Mouse (Mus musculus): Measurements from ENCODE around the gene Rdh13. TPM values are rescaled to one million over a fixed set of nuclear protein-coding genes. Genes with fewer than 3 reads are reported as not detected.

The Rdh13 gene
- 29.2 and 32.1 TPM in 2 replicates for polyA plus RNA-seq (2015; fragmentation: Nextera tagmentation; extraction: Ambion mirVana)

DNA sequence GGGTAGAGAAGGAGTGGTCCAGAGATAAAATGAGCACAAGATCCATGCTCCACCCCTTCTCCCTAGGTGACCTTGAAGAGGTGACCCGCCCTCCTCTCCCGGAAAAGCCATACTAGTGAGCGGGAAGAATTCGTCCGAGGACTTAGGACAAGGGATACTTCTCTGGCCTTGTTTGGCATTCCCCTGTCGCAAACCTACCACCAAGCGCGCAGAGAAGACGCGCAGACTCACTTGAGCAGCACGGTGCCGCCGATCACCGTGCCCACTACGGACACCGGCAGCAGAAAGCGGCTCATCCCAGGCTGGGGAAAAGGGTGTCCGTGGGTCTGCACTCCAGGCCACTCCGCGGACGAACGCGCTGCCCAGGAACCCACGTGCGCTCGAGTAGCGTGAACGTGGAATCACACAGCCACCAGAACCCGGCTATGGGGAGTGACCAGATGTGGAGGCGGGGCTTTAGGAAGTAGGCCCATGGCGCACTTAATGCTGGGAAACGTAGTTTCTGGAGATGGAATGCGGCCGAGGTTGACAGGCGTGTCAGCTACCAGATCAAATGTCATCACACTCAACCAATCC, at the start of gene Rdh13:
Gene Rdh13 (minus strand): TSS at position 434 of the 576 bp plus-strand sequence.
- Histone ChIP-seq H3K4me1 (peaks cover 7% of the 10 kb centered on the region; the same call in 1 of the 2 replicates), H3K27me3 (no peaks in the 10 kb centered on the region), H3K27ac (peak within 1 kb of the TSS; percentile 58), H3K9me3 (no peaks in the 10 kb centered on the region), H3K9ac (peak within 1 kb of the TSS; percentile 80), H3K4me2 (replicated peaks) (peak within 1 kb of the TSS; percentile 73), H3K36me3 (peaks cover 39% of the 10 kb centered on the region), H3K4me3 (peak within 1 kb of the TSS; percentile 80)
- WGBS, result under 1% methylated on average over 35 of the region's 35 CpGs
- peak; percentile 97 for ATAC-seq (ENCODE audit: low FRiP score, low read depth)

DNA sequence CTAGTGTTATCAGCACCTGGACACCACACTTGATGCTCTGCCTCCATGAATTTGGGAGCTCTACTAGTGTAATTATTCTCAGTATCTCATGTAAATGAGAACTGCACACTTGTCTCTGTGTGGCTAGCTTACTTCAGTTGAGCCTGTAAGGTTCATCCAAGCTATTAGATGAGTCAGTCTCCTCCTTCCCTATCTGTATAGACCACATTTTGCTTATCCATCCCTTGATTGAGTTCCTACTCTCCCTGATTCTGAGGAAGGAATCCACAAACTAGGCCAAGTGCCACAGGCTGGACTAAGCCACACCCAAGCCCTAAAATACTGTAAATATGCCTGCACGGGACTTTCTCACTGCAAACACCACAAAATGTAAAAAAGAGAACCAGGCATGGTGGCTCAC, 48.5 kb upstream of the Rdh13 start:
- WGBS, result 68% methylated on average over 1 of the region's 1 CpGs
- H3K36me3 ChIP-seq, result peaks cover 75% of the 10 kb centered on the region
- no peak overlapping the region for H3K27ac ChIP-seq
- no peak overlapping the region for H3K4me2 ChIP-seq (replicated peaks)
- no peak for ATAC-seq (ENCODE audit: low FRiP score, low read depth)
- no peak overlapping the region for H3K9ac ChIP-seq
- H3K27me3 ChIP-seq, result no peaks in the 10 kb centered on the region
- H3K4me1 ChIP-seq, result peaks cover 31% of the 10 kb centered on the region
- no peaks in the 10 kb centered on the region for H3K9me3 ChIP-seq
- H3K4me3 ChIP-seq, result no peak overlapping the region

DNA sequence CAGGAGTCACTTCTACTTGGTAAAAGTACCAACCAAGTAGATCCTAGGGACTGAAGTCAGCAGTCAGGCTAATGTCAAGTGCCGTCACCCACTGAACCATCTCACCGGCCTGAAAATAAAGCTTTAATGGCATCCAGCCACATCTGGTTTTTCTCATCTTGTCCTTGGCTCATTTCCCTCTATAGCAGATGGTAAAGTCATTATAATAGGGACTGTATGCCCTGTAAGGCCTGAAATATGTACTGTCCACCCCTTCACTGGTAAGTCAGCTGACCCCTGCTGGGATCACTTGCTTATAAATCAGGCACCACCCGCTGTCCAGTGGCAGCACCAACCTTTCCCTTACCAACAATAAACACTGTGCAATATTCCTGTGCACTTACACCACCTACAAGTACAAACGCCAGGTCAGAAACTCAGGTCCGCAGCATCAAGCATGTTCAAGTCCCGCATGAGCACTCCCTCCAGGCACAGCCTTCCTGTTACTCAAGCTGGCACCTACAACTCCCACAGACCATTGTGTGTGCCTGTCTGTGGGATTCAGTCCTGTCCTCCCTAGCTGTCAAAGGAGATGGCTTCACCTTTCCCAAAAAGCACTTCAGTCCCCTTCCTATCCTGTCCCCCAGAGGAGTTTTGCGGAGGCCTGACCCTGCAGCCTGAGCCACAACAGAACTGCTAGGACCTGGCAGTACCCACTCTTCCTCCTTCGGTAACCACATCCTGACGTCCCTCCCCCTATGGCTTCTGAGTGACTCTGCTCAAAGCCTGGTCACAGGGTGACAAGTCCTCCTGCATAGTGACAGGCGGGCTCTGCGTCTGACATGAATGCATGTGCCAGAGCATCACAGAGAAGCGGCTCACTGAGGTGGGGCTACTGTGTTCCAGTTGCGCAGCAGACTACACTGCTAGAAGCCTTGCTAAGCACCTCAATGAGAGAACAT, 47.1 kb upstream of the Rdh13 start:
- Histone ChIP-seq H3K4me2 (replicated peaks) (no peak overlapping the region), H3K4me3 (no peak overlapping the region), H3K4me1 (peaks cover 16% of the 10 kb centered on the region), H3K9ac (peak overlapping the region; percentile 25; the same call in 1 of the 2 replicates), H3K27me3 (no peaks in the 10 kb centered on the region), H3K27ac (no peak overlapping the region; the same call in 1 of the 2 replicates), H3K36me3 (peaks cover 85% of the 10 kb centered on the region), H3K9me3 (no peaks in the 10 kb centered on the region)
- 73% methylated on average over 13 of the region's 13 CpGs for WGBS
- ATAC-seq (ENCODE audit: low FRiP score, low read depth), result peak; percentile 30; the same call in 1 of the 2 replicates

DNA sequence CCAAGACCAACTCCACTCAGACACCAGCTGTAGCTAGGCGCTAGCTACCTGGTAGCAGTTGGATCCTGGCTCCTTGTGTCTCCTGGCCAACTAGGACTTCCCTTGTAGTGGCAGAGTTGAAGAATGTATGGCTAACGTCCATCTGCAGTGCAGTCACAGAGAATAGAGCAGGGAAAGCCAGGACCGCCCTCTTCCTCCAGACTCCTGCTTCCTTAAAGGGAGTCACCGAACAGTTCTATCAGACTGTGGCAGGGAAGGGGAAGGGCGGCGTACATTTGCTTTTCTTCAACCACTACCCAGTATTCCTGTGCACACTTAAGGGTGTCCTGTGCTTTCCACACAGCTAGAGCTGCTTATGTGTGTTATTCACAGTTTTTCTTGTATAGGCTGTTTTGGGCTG, 45.9 kb upstream of the Rdh13 start:
- H3K27me3 ChIP-seq, result no peaks in the 10 kb centered on the region
- H3K4me1 ChIP-seq, result peaks cover 13% of the 10 kb centered on the region
- 88% methylated on average over 6 of the region's 6 CpGs for WGBS
- peaks cover 85% of the 10 kb centered on the region for H3K36me3 ChIP-seq
- no peak overlapping the region for H3K4me2 ChIP-seq (replicated peaks)
- no peak overlapping the region for H3K4me3 ChIP-seq
- no peaks in the 10 kb centered on the region for H3K9me3 ChIP-seq
- H3K9ac ChIP-seq, result no peak overlapping the region
- no peak for ATAC-seq (ENCODE audit: low FRiP score, low read depth)
- H3K27ac ChIP-seq, result no peak overlapping the region

DNA sequence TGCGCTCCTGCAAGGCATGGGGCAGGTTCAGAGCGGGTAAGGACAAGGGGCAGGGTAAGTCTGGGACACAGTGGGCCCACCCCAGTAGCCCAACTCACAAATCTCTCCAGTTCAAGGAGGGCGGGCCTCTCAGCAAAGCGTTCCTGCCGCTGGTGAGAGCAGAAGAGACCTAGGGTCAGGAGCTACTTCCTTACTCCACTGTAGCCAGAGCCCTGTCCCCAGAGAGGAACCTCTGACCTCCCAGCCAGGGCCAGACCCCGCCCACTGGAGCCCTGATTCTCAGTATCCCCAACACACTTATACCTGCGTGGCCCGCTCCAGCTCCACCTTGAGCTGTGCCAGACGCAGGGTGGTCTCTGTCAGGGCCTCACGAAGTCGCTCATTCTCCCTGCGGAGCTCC, 36.8 kb upstream of the Rdh13 start:
- no peak overlapping the region for H3K4me2 ChIP-seq (replicated peaks)
- H3K27me3 ChIP-seq, result no peaks in the 10 kb centered on the region
- no peaks in the 10 kb centered on the region for H3K9me3 ChIP-seq
- no peak overlapping the region for H3K9ac ChIP-seq
- no peak for ATAC-seq (ENCODE audit: low FRiP score, low read depth)
- 85% methylated on average over 12 of the region's 12 CpGs for WGBS
- no peak overlapping the region for H3K27ac ChIP-seq
- H3K36me3 ChIP-seq, result peaks cover 68% of the 10 kb centered on the region
- no peak overlapping the region for H3K4me3 ChIP-seq
- peaks cover 17% of the 10 kb centered on the region for H3K4me1 ChIP-seq

DNA sequence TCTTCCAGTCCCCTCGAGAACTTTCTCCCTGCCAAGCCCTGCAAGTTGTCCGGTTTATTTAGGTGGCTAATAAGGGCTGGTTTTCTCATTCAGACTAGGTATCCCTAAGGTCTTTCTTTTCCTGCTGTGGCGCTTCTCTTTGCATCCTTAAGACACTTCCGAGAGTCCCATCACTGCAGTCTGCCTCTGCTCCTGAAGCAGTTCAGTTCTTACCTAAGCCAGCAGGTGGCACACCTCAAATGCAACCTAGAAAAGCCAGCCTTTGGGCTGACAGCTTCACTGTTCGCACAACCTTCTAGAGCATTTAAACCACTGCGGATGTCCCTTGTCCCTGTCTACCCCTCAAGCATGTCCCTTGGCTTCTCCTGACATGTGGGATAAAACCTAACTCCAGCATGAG, 34.2 kb upstream of the Rdh13 start:
- Histone ChIP-seq H3K4me3 (0 out of 2 replicates have a peak overlapping the region, but pooled peaks have one; percentile 54), H3K9ac (no peak overlapping the region), H3K4me2 (replicated peaks) (peak overlapping the region; percentile 86), H3K27me3 (peaks cover 19% of the 10 kb centered on the region), H3K36me3 (peaks cover 43% of the 10 kb centered on the region), H3K4me1 (peaks cover 19% of the 10 kb centered on the region), H3K27ac (no peak overlapping the region), H3K9me3 (no peaks in the 10 kb centered on the region)
- no peak for ATAC-seq (ENCODE audit: low FRiP score, low read depth)
- WGBS, result 21% methylated on average over 6 of the region's 6 CpGs

DNA sequence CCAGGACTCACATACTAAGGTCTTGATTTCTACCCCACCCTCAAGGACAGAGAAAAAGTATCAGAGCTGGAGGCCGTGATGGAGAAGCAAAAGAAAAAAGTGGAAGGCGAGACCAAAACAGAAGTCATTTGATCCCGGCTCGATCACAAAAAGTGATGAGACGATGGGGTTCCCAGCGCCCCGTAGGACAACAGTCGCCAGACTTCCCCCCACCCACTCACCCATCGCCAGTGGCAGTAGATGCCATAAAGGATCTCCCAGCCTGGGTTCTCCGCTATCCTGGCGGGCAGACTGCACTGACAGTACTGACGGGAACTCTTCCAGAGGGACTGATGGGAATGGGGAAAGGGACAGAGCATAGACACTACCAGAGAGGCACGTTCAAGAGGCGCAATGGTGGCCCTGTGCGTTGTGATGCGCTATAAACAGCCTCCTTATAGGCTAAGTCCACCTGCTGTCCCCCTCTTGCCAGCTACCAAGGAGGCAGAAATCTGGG, 33.4 kb upstream of the Rdh13 start:
- Histone ChIP-seq H3K4me2 (replicated peaks) (peak overlapping the region; percentile 86), H3K4me3 (peak overlapping the region; percentile 54), H3K27ac (peak overlapping the region; percentile 86), H3K27me3 (peaks cover 28% of the 10 kb centered on the region), H3K9ac (peak overlapping the region; percentile 71), H3K4me1 (peaks cover 22% of the 10 kb centered on the region), H3K36me3 (peaks cover 35% of the 10 kb centered on the region), H3K9me3 (no peaks in the 10 kb centered on the region)
- WGBS, result 2% methylated on average over 16 of the region's 16 CpGs
- ATAC-seq (ENCODE audit: low FRiP score, low read depth), result peak; percentile 10; the same call in 1 of the 2 replicates

DNA sequence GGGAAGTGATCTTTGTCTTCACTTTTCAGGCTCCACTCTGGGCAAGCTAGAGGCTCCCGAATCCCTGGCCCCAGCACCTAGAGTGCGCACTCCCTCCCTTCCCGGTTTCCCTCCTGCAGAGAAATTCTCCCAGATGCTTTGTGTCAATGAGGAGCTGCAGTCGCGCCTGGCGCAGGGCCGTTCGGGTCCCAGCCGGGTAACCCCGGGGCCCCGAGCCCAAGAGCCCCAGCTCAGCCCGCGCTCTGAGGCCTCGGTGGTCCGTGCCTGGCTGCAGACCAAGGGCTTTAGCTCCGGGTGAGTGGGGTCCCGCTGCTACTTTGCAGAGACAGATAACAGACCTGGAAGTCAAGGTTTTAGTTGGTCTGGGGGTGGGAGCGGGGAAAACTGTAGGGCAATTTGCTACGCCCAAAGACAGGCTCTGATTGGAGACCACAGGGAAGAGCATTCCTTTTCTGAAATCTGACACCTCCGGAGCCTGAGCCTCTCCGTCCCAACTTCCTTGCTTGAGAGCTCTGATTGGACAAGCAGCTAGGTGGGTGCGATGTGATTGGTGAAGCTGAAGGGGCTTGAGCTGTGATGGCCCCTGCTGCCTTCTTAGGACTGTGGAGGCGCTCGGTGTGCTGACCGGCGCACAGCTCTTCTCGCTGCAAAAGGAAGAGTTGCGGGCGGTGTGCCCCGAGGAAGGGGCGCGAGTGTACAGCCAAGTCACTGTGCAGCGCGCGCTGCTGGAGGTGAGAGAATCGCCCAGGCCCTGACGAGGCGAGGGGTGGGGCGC, 32.8 kb upstream of the Rdh13 start:
- peaks cover 28% of the 10 kb centered on the region for H3K36me3 ChIP-seq
- peak overlapping the region; percentile 71 for H3K9ac ChIP-seq
- ATAC-seq (ENCODE audit: low FRiP score, low read depth), result peak; percentile 97
- WGBS, result under 1% methylated on average over 39 of the region's 39 CpGs
- peak overlapping the region; percentile 54 for H3K4me3 ChIP-seq
- H3K4me2 ChIP-seq (replicated peaks), result peak overlapping the region; percentile 86
- H3K9me3 ChIP-seq, result no peaks in the 10 kb centered on the region
- peaks cover 22% of the 10 kb centered on the region for H3K4me1 ChIP-seq
- H3K27ac ChIP-seq, result peak overlapping the region; percentile 96
- H3K27me3 ChIP-seq, result peaks cover 34% of the 10 kb centered on the region

DNA sequence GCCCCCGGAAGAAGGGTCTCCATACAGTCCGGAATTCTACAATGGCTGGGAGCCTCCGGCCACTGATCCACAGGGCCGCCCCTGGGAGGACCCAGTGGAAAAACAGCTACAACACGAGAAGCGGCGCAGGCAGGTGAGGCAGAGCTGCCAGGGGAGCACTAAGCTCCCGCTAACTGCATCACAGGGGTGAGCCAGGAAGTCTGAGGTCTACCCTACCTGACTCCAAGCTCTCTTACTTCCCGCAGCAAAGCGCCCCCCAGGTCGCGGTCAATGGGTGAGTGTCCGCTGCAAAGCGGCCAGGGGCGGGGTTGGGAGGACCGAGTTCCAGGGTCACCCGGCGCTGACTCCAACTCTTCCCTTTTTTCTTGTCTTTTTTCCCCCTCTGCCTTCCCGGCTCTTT, 28.5 kb upstream of the Rdh13 start:
- H3K9me3 ChIP-seq, result no peaks in the 10 kb centered on the region
- H3K27ac ChIP-seq, result no peak overlapping the region
- no peak overlapping the region for H3K9ac ChIP-seq
- H3K4me3 ChIP-seq, result no peak overlapping the region; the same call in 1 of the 2 replicates
- no peak for ATAC-seq (ENCODE audit: low FRiP score, low read depth)
- H3K36me3 ChIP-seq, result no peaks in the 10 kb centered on the region
- H3K27me3 ChIP-seq, result peaks cover 76% of the 10 kb centered on the region
- peaks cover 25% of the 10 kb centered on the region for H3K4me1 ChIP-seq
- 6% methylated on average over 18 of the region's 19 CpGs for WGBS
- H3K4me2 ChIP-seq (replicated peaks), result no peak overlapping the region

DNA sequence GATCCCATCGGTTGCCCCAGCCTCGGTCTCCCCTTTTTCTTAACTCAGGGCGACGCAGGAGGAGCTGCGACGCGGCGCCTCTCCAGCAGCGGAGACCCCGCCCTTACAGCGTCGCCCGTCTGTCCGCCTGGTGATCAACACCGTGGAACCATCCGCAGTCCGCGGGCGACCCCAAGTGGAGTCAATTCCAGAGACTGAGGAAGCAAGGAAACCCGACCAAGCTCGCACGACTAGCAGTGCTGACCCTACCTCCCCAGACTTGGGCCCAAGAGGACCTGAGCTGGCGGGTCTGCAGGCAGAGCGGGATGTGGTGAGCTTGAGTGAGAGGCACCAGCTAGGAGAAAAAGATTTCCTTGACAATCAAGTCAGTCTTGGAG, 25.7 kb upstream of the Rdh13 start:
- Histone ChIP-seq H3K27ac (no peak overlapping the region), H3K27me3 (peaks cover 75% of the 10 kb centered on the region), H3K4me3 (peak overlapping the region; percentile 45), H3K4me1 (peaks cover 14% of the 10 kb centered on the region; the same call in 1 of the 2 replicates), H3K9me3 (no peaks in the 10 kb centered on the region), H3K36me3 (no peaks in the 10 kb centered on the region), H3K4me2 (replicated peaks) (peak overlapping the region; percentile 76), H3K9ac (peak overlapping the region; percentile 51)
- under 1% methylated on average over 24 of the region's 24 CpGs for WGBS
- ATAC-seq (ENCODE audit: low FRiP score, low read depth), result peak; percentile 89

DNA sequence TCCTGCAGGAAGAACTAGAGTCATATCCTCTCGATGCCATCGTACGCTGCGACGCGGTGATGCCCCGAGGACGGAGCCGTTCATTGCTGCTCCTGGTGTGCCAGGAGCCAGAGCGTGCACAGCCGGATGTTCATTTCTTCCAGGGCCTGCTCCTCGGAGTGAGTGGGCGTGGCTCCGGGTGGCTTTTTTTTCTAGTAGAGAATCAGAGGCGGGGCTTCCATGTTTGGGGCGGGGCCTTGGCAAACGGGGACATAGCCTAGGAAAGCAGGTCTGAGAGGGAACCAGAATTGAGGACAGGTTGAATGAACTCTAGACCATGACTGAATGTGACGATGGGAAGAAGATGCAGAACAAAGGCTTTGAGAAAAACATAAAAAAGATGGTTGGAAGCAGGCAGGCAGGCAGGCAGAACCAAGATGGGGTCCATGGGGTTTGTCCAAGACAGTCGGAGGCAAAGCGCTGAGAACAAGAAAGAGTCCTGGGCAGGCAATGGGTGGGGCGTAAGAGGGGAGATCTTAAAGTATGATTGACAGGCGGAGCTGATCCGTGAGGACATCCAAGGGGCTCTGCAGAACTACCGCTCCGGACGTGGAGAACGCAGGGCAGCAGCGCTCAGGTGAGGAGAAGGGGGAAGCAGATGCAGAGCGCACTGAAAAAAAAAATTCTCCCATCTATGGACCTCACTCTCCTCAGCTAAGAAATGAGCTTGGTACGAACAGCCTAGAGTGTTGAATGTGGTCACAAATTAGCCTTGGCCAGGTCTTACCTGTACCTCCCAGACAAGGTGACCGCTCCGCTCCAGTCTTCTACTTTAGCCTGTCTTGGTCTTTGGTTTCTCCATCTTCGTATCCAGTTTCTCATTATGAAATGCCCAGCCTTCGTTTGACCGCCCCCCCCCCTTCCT, 25.1 kb upstream of the Rdh13 start:
- Histone ChIP-seq H3K9ac (peak overlapping the region; percentile 51), H3K4me1 (peaks cover 14% of the 10 kb centered on the region; the same call in 1 of the 2 replicates), H3K27ac (no peak overlapping the region), H3K4me3 (peak overlapping the region; percentile 45), H3K27me3 (peaks cover 69% of the 10 kb centered on the region), H3K9me3 (no peaks in the 10 kb centered on the region), H3K4me2 (replicated peaks) (peak overlapping the region; percentile 76), H3K36me3 (no peaks in the 10 kb centered on the region)
- WGBS, result 3% methylated on average over 34 of the region's 35 CpGs
- peak; percentile 51 for ATAC-seq (ENCODE audit: low FRiP score, low read depth)
